Mouse (Mus musculus) midbrain, embryonic 15.5 days (tissue): ENCODE measurements around the gene Pbrm1. TPM values are rescaled to one million over a fixed set of nuclear protein-coding genes. Genes with fewer than 3 reads are reported as not detected.
A peak's percentile ranks its signal among the peaks of the same experiment; 100 is the strongest.

Experiments used
- ATAC-seq: fragments of 200-750 bp; cut with Nextera tagmentation; replicated peaks from 2 replicates; pipeline ENCODE4 v1.8.0; 2017; ENCODE audit warnings: moderate TSS enrichment
- H3K27ac ChIP-seq: fragments of 300-500 bp; sonication (generic); 2 replicates; pipeline ENCODE4 v1.5.1; 2015; ENCODE audit warnings: mild to moderate bottlenecking, inconsistent platforms
- H3K27me3 ChIP-seq: fragments of 300-500 bp; sonication (generic); replicated peaks from 2 replicates; pipeline ENCODE4 v1.6.1; 2015; ENCODE audit warnings: inconsistent platforms
- H3K36me3 ChIP-seq: fragments of 300-500 bp; sonication (generic); replicated peaks from 2 replicates; pipeline ENCODE4 v1.6.1; 2015; ENCODE audit warnings: inconsistent platforms
- H3K4me1 ChIP-seq: fragments of 300-500 bp; sonication (generic); 2 replicates; pipeline ENCODE4 v1.6.1; 2015; ENCODE audit warnings: inconsistent platforms
- H3K4me2 ChIP-seq: fragments of 300-500 bp; sonication (generic); 2 replicates; pipeline ENCODE4 v1.6.1; 2015; ENCODE audit warnings: inconsistent platforms, mild to moderate bottlenecking, moderate library complexity
- H3K4me3 ChIP-seq: fragments of 300-500 bp; sonication (generic); 2 replicates; pipeline ENCODE4 v1.5.1; 2015; ENCODE audit warnings: mild to moderate bottlenecking, inconsistent platforms
- H3K9ac ChIP-seq: fragments of 300-500 bp; sonication (generic); 2 replicates; pipeline ENCODE4 v1.6.1; 2015; ENCODE audit warnings: mild to moderate bottlenecking, inconsistent platforms
- H3K9me3 ChIP-seq: fragments of 300-500 bp; sonication (generic); 2 replicates; pipeline ENCODE4 v1.6.1; 2016; ENCODE audit warnings: inconsistent platforms
- WGBS: fragments of 180-500 bp; shearing (Covaris S2); methylation state at CpG from one replicate; pipeline ENCODE4 v1.1.7; 2015; ENCODE audit warnings: mixed read lengths; 5-methylcytosine and 5-hydroxymethylcytosine counted together
- polyA plus RNA-seq: library from polyadenylated mRNA; unstranded; fragments of >200 nt; fragmentation: Nextera tagmentation; extraction: Ambion mirVana; gene quantifications from 2 replicates; pipeline ENCODE4 v1.2.1, GENCODE M21; 2015

Gene Pbrm1
- polyA plus RNA-seq, result 134 and 142 TPM in 2 replicates

GRCm38 (mm10) chr14:31018860-31019291 lies at the start of gene Pbrm1, which contains the start of gene Gnl3:
Gene Pbrm1 (plus strand): TSS chr14:31019138.
Gene Gnl3 (minus strand): TSS chr14:31019152.
- peak within 1 kb of the TSS; percentile 76 for H3K4me3 ChIP-seq
- peak; percentile 97 for ATAC-seq
- H3K27me3 ChIP-seq, result no peaks in the 10 kb centered on the region
- H3K4me2 ChIP-seq, result peak within 1 kb of the TSS; percentile 90
- under 1% methylated on average over 53 of the region's 53 CpGs for WGBS
- H3K27ac ChIP-seq, result peak within 1 kb of the TSS; percentile 100
- peak within 1 kb of the TSS; percentile 95 for H3K9ac ChIP-seq
- peaks cover 26% of the 10 kb centered on the region for H3K4me1 ChIP-seq
- H3K36me3 ChIP-seq, result peaks cover 30% of the 10 kb centered on the region
- no peaks in the 10 kb centered on the region for H3K9me3 ChIP-seq

GRCm38 (mm10) chr14:30974204-30974603 lies 44.7 kb upstream of the Pbrm1 start:
- Histone ChIP-seq H3K9ac (no peak overlapping the region), H3K4me1 (no peaks in the 10 kb centered on the region), H3K4me3 (no peak overlapping the region), H3K27ac (0 out of 2 replicates have a peak overlapping the region, but pooled peaks have one; percentile 34), H3K9me3 (no peaks in the 10 kb centered on the region), H3K27me3 (no peaks in the 10 kb centered on the region), H3K4me2 (no peak overlapping the region), H3K36me3 (peaks cover 32% of the 10 kb centered on the region)
- WGBS, result 56% methylated on average over 6 of the region's 6 CpGs
- no peak for ATAC-seq

- Histone ChIP-seq H3K9ac (no peak overlapping the region), H3K4me1 (no peaks in the 10 kb centered on the region), H3K9me3 (no peaks in the 10 kb centered on the region), H3K27ac (no peak overlapping the region), H3K27me3 (no peaks in the 10 kb centered on the region), H3K4me2 (no peak overlapping the region), H3K36me3 (peaks cover 34% of the 10 kb centered on the region; the same call in 1 of the 2 replicates), H3K4me3 (no peak overlapping the region)
- ATAC-seq, result no peak
- WGBS, result 89% methylated on average over 3 of the region's 3 CpGs
Measured at GRCm38 (mm10) chr14:30976222-30976621, 42.7 kb upstream of the Pbrm1 start.

- H3K9me3 ChIP-seq, result no peaks in the 10 kb centered on the region
- 0 out of 2 replicates have a peak, but pooled peaks cover 9% of the 10 kb centered on the region for H3K36me3 ChIP-seq
- H3K4me3 ChIP-seq, result no peak overlapping the region
- H3K27me3 ChIP-seq, result no peaks in the 10 kb centered on the region
- peaks cover 14% of the 10 kb centered on the region for H3K4me1 ChIP-seq
- H3K4me2 ChIP-seq, result no peak overlapping the region
- H3K27ac ChIP-seq, result no peak overlapping the region
- no peak overlapping the region for H3K9ac ChIP-seq
- no peak for ATAC-seq
Measured at GRCm38 (mm10) chr14:30996417-30996816, 22.5 kb upstream of the Pbrm1 start.

GRCm38 (mm10) chr14:31000356-31000755 lies 18.6 kb upstream of the Pbrm1 start:
- H3K27me3 ChIP-seq, result no peaks in the 10 kb centered on the region
- no peaks in the 10 kb centered on the region for H3K9me3 ChIP-seq
- H3K27ac ChIP-seq, result 0 out of 2 replicates have a peak overlapping the region, but pooled peaks have one; percentile 94
- peak overlapping the region; percentile 83 for H3K4me3 ChIP-seq
- H3K4me1 ChIP-seq, result peaks cover 25% of the 10 kb centered on the region
- 65% methylated on average over 10 of the region's 10 CpGs for WGBS
- 0 out of 2 replicates have a peak, but pooled peaks cover 9% of the 10 kb centered on the region for H3K36me3 ChIP-seq
- H3K4me2 ChIP-seq, result peak overlapping the region; percentile 71
- H3K9ac ChIP-seq, result peak overlapping the region; percentile 94
- no peak for ATAC-seq

- Histone ChIP-seq H3K4me2 (peak overlapping the region; percentile 71), H3K27ac (peak overlapping the region; percentile 94), H3K4me3 (peak overlapping the region; percentile 83), H3K9me3 (no peaks in the 10 kb centered on the region), H3K4me1 (peaks cover 25% of the 10 kb centered on the region), H3K9ac (peak overlapping the region; percentile 94), H3K36me3 (0 out of 2 replicates have a peak, but pooled peaks cover 9% of the 10 kb centered on the region), H3K27me3 (no peaks in the 10 kb centered on the region)
- no peak; the same call in 1 of the 2 replicates for ATAC-seq
- under 1% methylated on average over 21 of the region's 21 CpGs for WGBS
Measured at GRCm38 (mm10) chr14:31000816-31001306, 18.1 kb upstream of the Pbrm1 start.

GRCm38 (mm10) chr14:31001307-31002205 lies 17.4 kb upstream of the Pbrm1 start, which contains the start of the genes Glt8d1 and Spcs1:
Gene Glt8d1 (plus strand): TSS chr14:31001400.
Gene Spcs1 (minus strand): TSS chr14:31001672.
- peak; percentile 96 for ATAC-seq
- WGBS, result under 1% methylated on average over 81 of the region's 84 CpGs

GRCm38 (mm10) chr14:31004527-31004926 lies 14.4 kb upstream of the Pbrm1 start:
- Histone ChIP-seq H3K4me2 (no peak overlapping the region), H3K27me3 (no peaks in the 10 kb centered on the region), H3K27ac (no peak overlapping the region), H3K4me3 (no peak overlapping the region), H3K9ac (no peak overlapping the region), H3K4me1 (peaks cover 22% of the 10 kb centered on the region), H3K36me3 (peaks cover 15% of the 10 kb centered on the region), H3K9me3 (no peaks in the 10 kb centered on the region)
- 90% methylated on average over 2 of the region's 2 CpGs for WGBS
- ATAC-seq, result no peak

More at GRCm38 (mm10) chr14:31001307-31002205, 17.4 kb upstream of the Pbrm1 start, which contains the start of the genes Glt8d1 and Spcs1:
- peak within 1 kb of the TSS; percentile 94 for H3K9ac ChIP-seq
- H3K36me3 ChIP-seq, result peaks cover 9% of the 10 kb centered on the region; the same call in 1 of the 2 replicates
- peaks cover 25% of the 10 kb centered on the region for H3K4me1 ChIP-seq
- H3K27ac ChIP-seq, result peak within 1 kb of the TSS; percentile 94
- H3K27me3 ChIP-seq, result no peaks in the 10 kb centered on the region
- peak within 1 kb of the TSS; percentile 83 for H3K4me3 ChIP-seq
- no peaks in the 10 kb centered on the region for H3K9me3 ChIP-seq
- peak within 1 kb of the TSS; percentile 71 for H3K4me2 ChIP-seq

- ATAC-seq, result no peak
- Histone ChIP-seq H3K9ac (no peak overlapping the region), H3K27me3 (no peaks in the 10 kb centered on the region), H3K4me1 (peaks cover 11% of the 10 kb centered on the region), H3K9me3 (no peaks in the 10 kb centered on the region), H3K27ac (no peak overlapping the region), H3K4me2 (no peak overlapping the region), H3K36me3 (peaks cover 32% of the 10 kb centered on the region), H3K4me3 (no peak overlapping the region)
- WGBS, result 94% methylated on average over 5 of the region's 5 CpGs
Measured at GRCm38 (mm10) chr14:31006779-31007178, 12.2 kb upstream of the Pbrm1 start.

GRCm38 (mm10) chr14:31011588-31011987 lies 7.3 kb upstream of the Pbrm1 start:
- Histone ChIP-seq H3K9ac (no peak overlapping the region), H3K36me3 (peaks cover 63% of the 10 kb centered on the region), H3K27me3 (no peaks in the 10 kb centered on the region), H3K9me3 (no peaks in the 10 kb centered on the region), H3K4me3 (no peak overlapping the region), H3K4me1 (no peaks in the 10 kb centered on the region), H3K4me2 (no peak overlapping the region), H3K27ac (no peak overlapping the region)
- WGBS, result 97% methylated on average over 3 of the region's 3 CpGs
- ATAC-seq, result no peak

- Histone ChIP-seq H3K4me2 (no peak overlapping the region), H3K9me3 (no peaks in the 10 kb centered on the region), H3K9ac (no peak overlapping the region), H3K4me1 (peaks cover 10% of the 10 kb centered on the region), H3K27me3 (no peaks in the 10 kb centered on the region), H3K27ac (no peak overlapping the region), H3K36me3 (peaks cover 54% of the 10 kb centered on the region), H3K4me3 (no peak overlapping the region)
- ATAC-seq, result no peak
- WGBS, result 99% methylated on average over 2 of the region's 2 CpGs
Measured at GRCm38 (mm10) chr14:31013928-31014327, 5.0 kb upstream of the Pbrm1 start.

GRCm38 (mm10) chr14:31016063-31016462 lies 2.9 kb upstream of the Pbrm1 start:
- Histone ChIP-seq H3K27me3 (no peaks in the 10 kb centered on the region), H3K27ac (no peak overlapping the region), H3K4me3 (no peak overlapping the region), H3K4me2 (no peak overlapping the region), H3K36me3 (peaks cover 42% of the 10 kb centered on the region), H3K9ac (no peak overlapping the region), H3K4me1 (peaks cover 21% of the 10 kb centered on the region), H3K9me3 (no peaks in the 10 kb centered on the region)
- ATAC-seq, result no peak
- 91% methylated on average over 1 of the region's 1 CpGs for WGBS
